Mouse (Mus musculus) intestine, embryonic 14.5 days (tissue): Measurements from ENCODE around the gene Robo4. TPM values are rescaled to one million over a fixed set of nuclear protein-coding genes. Genes with fewer than 3 reads are reported as not detected.

ENCODE experiments used
- ATAC-seq: fragments of 200-750 bp; cut with Nextera tagmentation; replicated peaks from 2 replicates; pipeline ENCODE4 v1.8.0; 2017; ENCODE audit warnings: low read depth, moderate number of reproducible peaks, moderate TSS enrichment, moderate library complexity; ENCODE audit not compliant: low FRiP score, low TSS enrichment
- DNase-seq: peaks from one replicate; pipeline ENCODE4 v3.0.0-alpha.2; 2018; ENCODE audit warnings: low spot score
- H3K27ac ChIP-seq: fragments of 300-500 bp; sonication (generic); 2 replicates; pipeline ENCODE4 v1.5.1; 2014; ENCODE audit warnings: low read depth, mild to moderate bottlenecking, control low read depth
- H3K27me3 ChIP-seq: fragments of 300-500 bp; sonication (generic); replicated peaks from 2 replicates; pipeline ENCODE4 v1.6.1; 2014; ENCODE audit warnings: low read length, control low read depth; ENCODE audit not compliant: control insufficient read depth, insufficient read depth
- H3K36me3 ChIP-seq: fragments of 300-500 bp; sonication (generic); 2 replicates; pipeline ENCODE4 v1.6.1; 2014; ENCODE audit warnings: low read length, control low read depth; ENCODE audit not compliant: control insufficient read depth, insufficient read depth
- H3K4me1 ChIP-seq: fragments of 300-500 bp; sonication (generic); replicated peaks from 2 replicates; pipeline ENCODE4 v1.6.1; 2014; ENCODE audit warnings: low read length, control low read depth, mixed read lengths; ENCODE audit not compliant: control insufficient read depth, insufficient read depth
- H3K4me2 ChIP-seq: fragments of 300-500 bp; sonication (generic); 2 replicates; pipeline ENCODE4 v1.6.1; 2014; ENCODE audit warnings: low read length
- H3K4me3 ChIP-seq: fragments of 300-500 bp; sonication (generic); 2 replicates; pipeline ENCODE4 v1.5.1; 2014; ENCODE audit warnings: low read depth, low read length, control low read depth, mixed read lengths
- H3K9ac ChIP-seq: fragments of 300-500 bp; sonication (generic); 2 replicates; pipeline ENCODE4 v1.6.1; 2014; ENCODE audit warnings: mild to moderate bottlenecking, low read length
- H3K9me3 ChIP-seq: fragments of 300-500 bp; sonication (generic); 2 replicates; pipeline ENCODE4 v1.6.1; 2016; ENCODE audit warnings: low read length, control low read depth; ENCODE audit not compliant: control insufficient read depth
- WGBS: fragments of 180-500 bp; shearing (Covaris S2); extraction: QIAGEN DNeasy Blood & Tissue Kit; methylation state at CpG from one replicate; pipeline ENCODE4 v1.1.7; 2014; 5-methylcytosine and 5-hydroxymethylcytosine counted together
- polyA plus RNA-seq: library from polyadenylated mRNA; unstranded; fragments of >200 nt; fragmentation: Nextera tagmentation; extraction: Ambion mirVana; gene quantifications from 2 replicates; pipeline ENCODE4 v1.2.1, GENCODE M21; 2014

Robo4 gene
- polyA plus RNA-seq, 1 experiment from 2014 or later, result 9.8 TPM

GRCm38 (mm10) chr9:37365706-37366105, 36.0 kb upstream of the Robo4 start:
- no peaks in the 10 kb centered on the region for H3K36me3 ChIP-seq
- 46% methylated on average over 5 of the region's 5 CpGs for WGBS
- H3K27ac ChIP-seq, result no peak overlapping the region
- ATAC-seq, result no peak
- no peaks in the 10 kb centered on the region for H3K4me1 ChIP-seq
- H3K4me3 ChIP-seq, result no peak overlapping the region
- H3K4me2 ChIP-seq, result no peak overlapping the region
- DNase-seq, result no peak
- no peak overlapping the region for H3K9ac ChIP-seq
- H3K9me3 ChIP-seq, result no peaks in the 10 kb centered on the region
- no peaks in the 10 kb centered on the region for H3K27me3 ChIP-seq

- no peak within 1 kb of the TSS for H3K27ac ChIP-seq
- no peaks in the 10 kb centered on the region for H3K4me1 ChIP-seq
- DNase-seq (no peak), ATAC-seq (no peak)
- no peaks in the 10 kb centered on the region for H3K36me3 ChIP-seq
- H3K9me3 ChIP-seq, result no peaks in the 10 kb centered on the region
- H3K9ac ChIP-seq, result no peak within 1 kb of the TSS
- no peak within 1 kb of the TSS for H3K4me3 ChIP-seq
- no peaks in the 10 kb centered on the region for H3K27me3 ChIP-seq
- 82% methylated on average over 17 of the region's 17 CpGs for WGBS
- H3K4me2 ChIP-seq, result no peak within 1 kb of the TSS
Measured at GRCm38 (mm10) chr9:37367301-37368080, 34.2 kb upstream of the Robo4 start, which contains the start of gene Hepacam. Gene Hepacam, plus strand, starts transcription at chr9:37367351.

- Histone ChIP-seq H3K4me3 (no peak overlapping the region), H3K36me3 (no peaks in the 10 kb centered on the region), H3K4me2 (no peak overlapping the region), H3K9ac (no peak overlapping the region), H3K27ac (no peak overlapping the region; the same call in 1 of the 2 replicates), H3K9me3 (no peaks in the 10 kb centered on the region), H3K4me1 (no peaks in the 10 kb centered on the region), H3K27me3 (no peaks in the 10 kb centered on the region)
- 57% methylated on average over 11 of the region's 11 CpGs for WGBS
- ATAC-seq, result no peak
- DNase-seq, result no peak
Measured at GRCm38 (mm10) chr9:37368081-37368830, 33.4 kb upstream of the Robo4 start.

GRCm38 (mm10) chr9:37368860-37369259, 32.8 kb upstream of the Robo4 start:
- DNase-seq, result no peak
- Histone ChIP-seq H3K9me3 (no peaks in the 10 kb centered on the region), H3K4me1 (no peaks in the 10 kb centered on the region), H3K4me3 (no peak overlapping the region), H3K27ac (no peak overlapping the region; the same call in 1 of the 2 replicates), H3K4me2 (no peak overlapping the region), H3K9ac (no peak overlapping the region), H3K36me3 (no peaks in the 10 kb centered on the region), H3K27me3 (no peaks in the 10 kb centered on the region)
- 75% methylated on average over 8 of the region's 8 CpGs for WGBS
- no peak; the same call in 1 of the 2 replicates for ATAC-seq

- no peak for DNase-seq
Measured at GRCm38 (mm10) chr9:37371232-37371801, 30.4 kb upstream of the Robo4 start.

GRCm38 (mm10) chr9:37375718-37376117, 26.0 kb upstream of the Robo4 start:
- H3K4me1 ChIP-seq, result no peaks in the 10 kb centered on the region
- ATAC-seq (no peak), DNase-seq (no peak)
- H3K36me3 ChIP-seq, result no peaks in the 10 kb centered on the region
- H3K9ac ChIP-seq, result no peak overlapping the region
- H3K4me3 ChIP-seq, result no peak overlapping the region
- H3K27ac ChIP-seq, result no peak overlapping the region
- WGBS, result 91% methylated on average over 5 of the region's 5 CpGs
- H3K9me3 ChIP-seq, result no peaks in the 10 kb centered on the region
- no peak overlapping the region for H3K4me2 ChIP-seq
- 0 out of 2 replicates have a peak, but pooled peaks cover 2% of the 10 kb centered on the region for H3K27me3 ChIP-seq

More at GRCm38 (mm10) chr9:37371232-37371801, 30.4 kb upstream of the Robo4 start:
- no peak overlapping the region for H3K4me2 ChIP-seq
- H3K9me3 ChIP-seq, result no peaks in the 10 kb centered on the region
- no peak overlapping the region for H3K4me3 ChIP-seq
- 64% methylated on average over 7 of the region's 7 CpGs for WGBS
- no peak overlapping the region for H3K27ac ChIP-seq
- ATAC-seq, result no peak
- no peak overlapping the region for H3K9ac ChIP-seq
- H3K27me3 ChIP-seq, result 0 out of 2 replicates have a peak, but pooled peaks cover 2% of the 10 kb centered on the region
- H3K4me1 ChIP-seq, result no peaks in the 10 kb centered on the region
- H3K36me3 ChIP-seq, result no peaks in the 10 kb centered on the region

GRCm38 (mm10) chr9:37383161-37383560, 18.5 kb upstream of the Robo4 start:
- Histone ChIP-seq H3K4me2 (no peak overlapping the region), H3K4me1 (no peaks in the 10 kb centered on the region), H3K4me3 (no peak overlapping the region), H3K9ac (no peak overlapping the region), H3K9me3 (no peaks in the 10 kb centered on the region), H3K36me3 (no peaks in the 10 kb centered on the region), H3K27ac (no peak overlapping the region), H3K27me3 (peaks cover 37% of the 10 kb centered on the region)
- DNase-seq (no peak), ATAC-seq (no peak)
- WGBS, result 86% methylated on average over 6 of the region's 6 CpGs

- H3K4me2 ChIP-seq, result peak overlapping the region; percentile 63
- ATAC-seq (peak; percentile 70), DNase-seq (peak; percentile 77)
- H3K9me3 ChIP-seq, result no peaks in the 10 kb centered on the region
- no peaks in the 10 kb centered on the region for H3K36me3 ChIP-seq
- WGBS, result 6% methylated on average over 48 of the region's 54 CpGs
- H3K9ac ChIP-seq, result peak overlapping the region; percentile 38
- H3K4me1 ChIP-seq, result no peaks in the 10 kb centered on the region
- H3K27me3 ChIP-seq, result peaks cover 37% of the 10 kb centered on the region
- H3K4me3 ChIP-seq, result peak overlapping the region; percentile 28
- H3K27ac ChIP-seq, result no peak overlapping the region
Measured at GRCm38 (mm10) chr9:37384284-37385182, 17.2 kb upstream of the Robo4 start.
